Comparison of ENCODE assay signal across 23 mouse cellular contexts in the genomic region with DNA sequence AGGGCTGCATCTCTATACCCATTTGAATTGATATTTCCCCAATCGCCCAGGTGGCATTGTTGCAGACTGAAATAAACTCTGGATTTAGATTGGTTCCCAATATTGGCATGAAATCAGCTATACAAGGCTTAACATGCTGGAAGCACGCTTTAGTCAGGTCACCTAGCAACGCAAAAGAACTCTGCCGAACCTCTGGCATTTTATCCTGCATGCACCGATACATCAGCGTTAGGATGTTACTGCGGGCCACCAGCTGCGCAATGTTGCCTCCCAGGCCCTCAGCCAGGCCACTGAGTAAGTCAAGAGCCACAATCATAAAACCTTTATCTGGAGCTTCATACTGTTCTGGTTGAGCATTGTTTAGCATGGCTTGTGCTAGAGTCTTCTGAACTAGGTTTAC. TPM values are rescaled to one million over a fixed set of nuclear protein-coding genes. Genes with fewer than 3 reads are reported as not detected.
A peak's percentile ranks its signal among the peaks of the same experiment; 100 is the strongest.
DNase-seq lines count a peak whose midpoint lies in the region; ATAC-seq and TF ChIP-seq lines count a peak whose summit lies in the region.
"Not testable (repeated sequence)": the region's sequence is repeated elsewhere in the genome, so short reads cannot be mapped to it uniquely, and the experiment has no call there.
"Had no signal": no experiment of that assay in that cellular context is flagged by ENCODE, and none has a peak within 500 bp of the region (broad histone marks: within the 10 kb centered on the region; RNA-seq: fewer than 3 reads in every experiment).

No protein-coding gene starts in this region.

- H3K9ac ChIP-seq in hindbrain, embryonic 13.5 days; hindbrain, postnatal 0 days (replicated peaks; ENCODE audit: low read length); midbrain, embryonic 14.5 days (replicated peaks; ENCODE audit: low read length); midbrain, postnatal 0 days (replicated peaks; ENCODE audit: low read length, poor library complexity, severe bottlenecking): not testable (repeated sequence)

- peak; percentile 15 for DNase-seq in brain, adult 2 months (ENCODE audit: low read depth, low spot score)
- DNase-seq in gonadal fat pad, adult 2 months (ENCODE audit: low read depth) = peak; percentile 31
- DNase-seq in hindbrain, postnatal 0 days (ENCODE audit: low spot score) = peak; percentile 51
- DNase-seq in layer of hippocampus, postnatal 25 days (ENCODE audit: extremely low spot score in 1 of 2, low spot score in 1 of 2) = peak; percentile 6 to 9
- DNase-seq in midbrain, embryonic 14.5 days = peak; percentile 11
- DNase-seq in midbrain, postnatal 0 days (ENCODE audit: low spot score) = peak; percentile 30

- not testable (repeated sequence) for H3K27me3 ChIP-seq in hindbrain, embryonic 13.5 days; hindbrain, postnatal 0 days (ENCODE audit: insufficient read depth, low read length); midbrain, embryonic 14.5 days (ENCODE audit: control insufficient read depth, insufficient read depth, low read length); midbrain, postnatal 0 days (ENCODE audit: insufficient read depth, low read length)

- not testable (repeated sequence) for TF ChIP-seq CTCF in hindbrain, postnatal 0 days (IDR thresholded peaks at IDR 0.05; ENCODE audit: low read depth); midbrain, postnatal 0 days (IDR thresholded peaks at IDR 0.05)

- not testable (repeated sequence) for H3K27ac ChIP-seq in hindbrain, embryonic 13.5 days; hindbrain, postnatal 0 days; midbrain, embryonic 14.5 days (replicated peaks; ENCODE audit: low read depth, low read length); midbrain, postnatal 0 days (ENCODE audit: low read depth, low read length)

- ATAC-seq in hindbrain, embryonic 13.5 days (ENCODE audit: low FRiP score); midbrain, embryonic 14.5 days (ENCODE audit: low FRiP score, low TSS enrichment): not testable (repeated sequence)
- ATAC-seq in hindbrain, postnatal 0 days = peak; percentile 64
- peak; percentile 47; the same call in 1 of the 2 replicates for ATAC-seq in midbrain, postnatal 0 days (ENCODE audit: low FRiP score)

- H3K4me1 ChIP-seq in hindbrain, embryonic 13.5 days (replicated peaks); hindbrain, postnatal 0 days (ENCODE audit: insufficient read depth, low read length); midbrain, embryonic 14.5 days (ENCODE audit: control insufficient read depth, insufficient read depth, low read length); midbrain, postnatal 0 days (ENCODE audit: insufficient read depth, low read length): not testable (repeated sequence)

- 0 out of 2 replicates have a peak overlapping the region, but pooled peaks have one; percentile 0 for H3K4me2 ChIP-seq in hindbrain, embryonic 13.5 days
- not testable (repeated sequence) for H3K4me2 ChIP-seq in hindbrain, postnatal 0 days (ENCODE audit: low read depth, low read length); midbrain, embryonic 14.5 days (ENCODE audit: low read length); midbrain, postnatal 0 days (ENCODE audit: low read depth, low read length, poor library complexity, severe bottlenecking)

- not testable (repeated sequence) for H3K9me3 ChIP-seq in hindbrain, embryonic 13.5 days; hindbrain, postnatal 0 days (ENCODE audit: low read length); midbrain, embryonic 14.5 days (ENCODE audit: control insufficient read depth, low read length); midbrain, postnatal 0 days (ENCODE audit: low read length)

- H3K4me3 ChIP-seq in hindbrain, embryonic 13.5 days; hindbrain, postnatal 0 days (ENCODE audit: low read length); midbrain, embryonic 14.5 days (replicated peaks; ENCODE audit: low read depth, low read length); midbrain, postnatal 0 days (ENCODE audit: low read depth, low read length): not testable (repeated sequence)

- not testable (repeated sequence) for H3K36me3 ChIP-seq in hindbrain, embryonic 13.5 days; hindbrain, postnatal 0 days (ENCODE audit: insufficient read depth, low read length); midbrain, embryonic 14.5 days (ENCODE audit: control insufficient read depth, insufficient read depth, low read length); midbrain, postnatal 0 days (ENCODE audit: insufficient read depth, low read length)

- WGBS in hindbrain, embryonic 13.5 days = 51% methylated on average over 8 of the region's 8 CpGs
- 30% methylated on average over 8 of the region's 8 CpGs for WGBS in hindbrain, postnatal 0 days
- WGBS in midbrain, embryonic 14.5 days = 32% methylated on average over 8 of the region's 8 CpGs
- 31% methylated on average over 8 of the region's 8 CpGs for WGBS in midbrain, postnatal 0 days

RNA-seq across cellular contexts. Expression of a gene that starts 14.6 kb away (rescaled TPM):
- polyA plus RNA-seq in gonadal fat pad, adult 2 months (2012; rRNA removed) = 0.85 and 1.1 TPM in 2 replicates
- 0.16 TPM in 1 of 2 replicates, not detected in the other for polyA plus RNA-seq in hindbrain, embryonic 13.5 days (2015; fragmentation: Nextera tagmentation; extraction: Ambion mirVana)
- total RNA-seq in hindbrain, postnatal 0 days (2014; rRNA removed) = not detected in 2 replicates
- 0.11 TPM in 2 replicates for polyA plus RNA-seq in hindbrain, postnatal 0 days (2015; fragmentation: Nextera tagmentation; extraction: Ambion mirVana)
- total RNA-seq in layer of hippocampus, postnatal 25 days (2021) = not detected
- not detected in 2 replicates for polyA plus RNA-seq in midbrain, embryonic 14.5 days (2014; fragmentation: Nextera tagmentation; extraction: Ambion mirVana)
- total RNA-seq in midbrain, postnatal 0 days (2014; rRNA removed) = not detected in 2 replicates
- polyA plus RNA-seq in midbrain, postnatal 0 days (2015; fragmentation: Nextera tagmentation; extraction: Ambion mirVana) = not detected in 2 replicates
- total RNA-seq: CH12.LX; forebrain, postnatal 0 days; G1E; gastrocnemius, postnatal 14 days; heart, postnatal 4 days had no signal
- polyA plus RNA-seq: embryonic facial prominence, embryonic 11.5 days; embryonic facial prominence, embryonic 14.5 days; forebrain, embryonic 11.5 days; forebrain, postnatal 0 days; frontal cortex, adult 2 months; G1E; heart, embryonic 13.5 days; hindbrain, embryonic 12.5 days had no signal

RNA-seq across cellular contexts. Expression of a gene that starts 43.0 kb away (rescaled TPM):
- polyA plus RNA-seq in gonadal fat pad, adult 2 months (2012; rRNA removed) = 0.04 and 0.91 TPM in 2 replicates
- 0.14 TPM in 1 of 2 replicates, not detected in the other for polyA plus RNA-seq in hindbrain, embryonic 13.5 days (2015; fragmentation: Nextera tagmentation; extraction: Ambion mirVana)
- total RNA-seq in hindbrain, postnatal 0 days (2014; rRNA removed) = not detected in 2 replicates
- 0.16 TPM in 1 of 2 replicates, not detected in the other for polyA plus RNA-seq in hindbrain, postnatal 0 days (2015; fragmentation: Nextera tagmentation; extraction: Ambion mirVana)
- total RNA-seq in layer of hippocampus, postnatal 25 days (2021) = not detected
- not detected in 2 replicates for polyA plus RNA-seq in midbrain, embryonic 14.5 days (2014; fragmentation: Nextera tagmentation; extraction: Ambion mirVana)
- total RNA-seq in midbrain, postnatal 0 days (2014; rRNA removed) = not detected in 2 replicates
- not detected in 2 replicates for polyA plus RNA-seq in midbrain, postnatal 0 days (2015; fragmentation: Nextera tagmentation; extraction: Ambion mirVana)
- total RNA-seq: CH12.LX; forebrain, postnatal 0 days; G1E; gastrocnemius, adult 2 months; gastrocnemius, postnatal 14 days; heart, adult 2 months; heart, postnatal 14 days had no signal
- polyA plus RNA-seq: adrenal gland, adult 2 months; embryonic facial prominence, embryonic 11.5 days; forebrain, embryonic 11.5 days; forebrain, embryonic 14.5 days; forebrain, postnatal 0 days; frontal cortex, adult 2 months; G1E; heart, adult 2 months; hindbrain, embryonic 12.5 days had no signal
